Mouse (Mus musculus) c-Kit-negative CD71-positive TER-119-positive erythroid progenitor cells, embryonic 14.5 days (primary cell): ENCODE results near the gene Vstm2a.

Source experiments
- DNase-seq: peaks from one replicate; pipeline ENCODE4 v3.0.0-alpha.2; 2013; ENCODE audit warnings: low read depth, low spot score

Gene Vstm2a

DNA sequence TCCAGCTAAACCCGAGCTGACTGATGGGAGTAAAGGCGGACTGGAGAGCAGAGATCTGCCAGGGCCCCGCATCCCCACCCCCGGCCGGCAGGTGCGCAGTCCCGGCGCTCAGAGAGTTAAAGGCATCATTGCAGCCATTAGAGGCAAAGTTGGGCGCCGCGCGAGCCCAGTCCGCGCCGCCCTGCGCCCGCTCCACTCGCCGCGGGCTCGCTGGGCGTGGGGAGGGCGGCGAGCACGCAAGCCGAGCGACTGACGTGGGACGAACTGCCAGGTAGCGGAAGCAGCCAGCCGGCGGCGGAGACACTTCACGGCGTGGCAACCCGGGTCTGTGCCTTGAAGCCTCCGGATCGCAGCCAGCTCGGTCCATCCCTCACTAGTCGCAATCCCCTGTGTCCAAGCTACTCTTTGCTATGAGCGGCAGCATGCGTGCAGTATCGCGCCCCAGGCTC is at the start of gene Vstm2a:
Gene Vstm2a (plus strand): TSS at position 252 of the 449 bp plus-strand sequence.
- DNase-seq: no peak

DNA sequence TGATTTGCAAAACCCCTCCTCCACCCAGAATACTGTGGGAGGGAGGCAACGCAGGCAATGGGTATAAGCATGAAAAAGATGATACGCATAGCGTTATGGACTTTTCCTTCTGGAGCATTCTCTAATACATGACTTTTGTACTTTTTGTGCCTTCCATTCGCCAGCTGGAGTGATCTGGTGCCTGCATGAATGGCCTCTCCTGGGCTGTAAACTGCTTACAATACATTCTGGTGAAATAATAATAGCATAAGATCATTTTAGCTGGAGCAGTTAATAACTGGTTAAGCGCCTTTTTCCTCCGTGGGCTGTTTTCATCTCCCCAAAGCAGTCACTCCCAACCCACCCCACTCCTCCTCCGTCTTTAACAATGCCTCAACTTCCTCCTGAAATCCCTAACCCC is 513 bp upstream of the Vstm2a start:
- no peak for DNase-seq

DNA sequence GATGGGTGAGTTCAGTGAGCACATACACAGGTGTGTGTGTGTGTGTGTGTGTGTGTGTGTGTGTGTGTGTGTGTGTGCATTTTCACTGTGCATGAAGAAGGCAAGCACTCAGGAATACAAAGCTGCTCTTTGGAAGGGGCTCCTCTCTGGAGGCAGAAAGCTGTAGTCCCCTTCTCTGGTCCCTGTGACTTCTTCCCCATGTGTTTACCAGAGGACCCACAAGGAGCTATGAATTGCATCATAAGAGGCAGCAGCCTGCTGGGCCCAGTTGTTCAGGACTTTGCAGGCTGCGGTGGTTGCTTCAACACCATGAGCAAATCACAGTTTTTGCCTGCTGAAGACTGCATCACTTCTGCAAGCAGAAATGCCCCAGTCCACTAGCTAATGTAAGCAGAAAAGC is 776 bp downstream of the Vstm2a start:
- DNase-seq: no peak

DNA sequence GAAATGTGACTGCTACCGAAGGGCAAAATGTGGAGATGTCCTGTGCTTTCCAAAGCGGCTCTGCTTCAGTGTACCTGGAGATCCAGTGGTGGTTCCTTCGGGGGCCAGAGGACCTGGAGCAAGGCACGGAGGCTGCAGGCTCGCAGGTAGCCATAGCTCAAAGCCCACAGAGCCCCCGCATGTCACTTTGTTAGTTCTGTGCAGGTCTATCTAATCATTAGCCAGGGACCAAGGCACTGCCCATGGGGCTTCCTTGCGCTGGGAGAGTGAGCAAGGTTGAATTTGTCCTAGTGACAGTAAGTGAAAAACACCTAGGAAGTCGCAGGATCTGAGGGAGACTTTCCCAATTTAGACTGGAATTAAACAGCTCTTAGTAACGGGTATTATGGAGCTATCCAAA is 2.4 kb downstream of the Vstm2a start:
- DNase-seq: no peak

DNA sequence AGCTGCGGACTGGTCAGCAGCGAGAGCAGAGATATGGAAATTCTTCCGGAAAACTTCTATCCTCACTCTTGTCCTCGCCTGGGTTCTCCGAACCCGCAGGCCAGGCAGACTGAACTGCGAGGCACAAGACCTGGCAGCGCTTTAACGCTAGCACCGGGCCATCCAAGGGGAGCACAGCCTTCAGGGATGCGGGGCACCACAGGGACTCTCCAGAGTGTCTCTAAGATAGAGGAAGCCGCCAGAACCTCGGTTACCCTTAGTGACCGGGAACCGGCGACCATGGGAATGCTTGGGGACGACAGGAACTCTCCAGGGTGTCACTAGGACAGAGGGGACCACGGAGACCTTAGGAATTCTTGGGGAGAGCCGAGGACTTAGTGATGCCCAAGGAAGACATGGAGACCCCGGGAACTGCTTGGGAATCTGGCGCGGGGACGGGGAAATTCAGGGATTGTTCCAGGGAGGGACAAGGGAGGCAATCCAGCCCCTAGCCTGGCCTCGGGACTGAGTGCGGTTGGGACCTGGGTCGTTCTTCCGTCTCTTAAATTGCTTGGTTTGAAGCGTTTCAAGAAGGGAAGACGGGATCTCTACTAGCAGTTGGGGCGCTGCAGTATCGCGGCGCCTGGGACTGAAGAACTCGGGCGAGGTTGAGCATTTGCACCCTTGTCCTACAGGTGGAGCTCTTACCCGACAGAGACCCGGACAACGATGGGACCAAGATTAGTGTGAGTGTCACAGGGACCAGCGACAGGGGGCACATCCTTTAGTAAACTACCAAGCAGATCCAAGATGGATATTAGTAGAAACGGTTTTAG is 3.4 kb downstream of the Vstm2a start:
- no peak for DNase-seq

DNA sequence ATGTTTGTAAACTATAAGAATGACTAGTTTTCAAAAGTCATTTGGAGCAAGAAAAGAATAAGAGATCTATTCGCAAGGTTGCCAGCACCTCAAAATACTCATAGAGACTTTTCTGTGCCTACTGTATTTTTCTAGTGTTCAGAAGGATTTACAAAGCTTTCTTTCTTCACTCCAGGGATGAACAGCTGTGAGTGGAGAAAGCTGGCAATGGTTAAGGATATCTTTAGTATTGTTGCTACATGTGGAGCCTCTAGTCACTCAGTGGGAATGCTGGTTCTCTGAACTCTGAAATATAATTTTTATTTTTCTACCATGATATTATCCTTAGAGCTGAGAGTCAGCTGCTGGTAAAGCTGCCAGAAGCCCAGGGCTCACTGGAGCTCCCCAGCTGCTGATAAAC is 10.9 kb downstream of the Vstm2a start:
- DNase-seq: no peak

DNA sequence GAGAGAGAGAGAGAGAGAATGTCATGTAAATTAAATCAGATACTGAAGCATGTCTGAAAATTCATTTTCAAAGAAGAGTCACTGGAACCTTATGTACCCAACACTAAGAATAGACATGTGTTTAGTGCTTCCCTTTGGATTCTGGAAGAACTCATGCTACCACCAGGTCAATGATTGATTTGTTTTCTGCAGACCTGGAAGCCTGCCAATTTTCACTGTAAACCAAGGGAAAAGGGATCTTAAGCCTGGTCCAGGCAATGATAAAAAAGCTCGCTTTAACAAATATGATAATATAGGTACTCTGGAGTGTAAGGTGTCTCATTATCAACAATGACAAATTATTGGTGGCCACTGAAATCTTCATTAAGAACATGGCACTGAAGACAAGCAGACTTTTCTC is 32.9 kb downstream of the Vstm2a start:
- no peak for DNase-seq

DNA sequence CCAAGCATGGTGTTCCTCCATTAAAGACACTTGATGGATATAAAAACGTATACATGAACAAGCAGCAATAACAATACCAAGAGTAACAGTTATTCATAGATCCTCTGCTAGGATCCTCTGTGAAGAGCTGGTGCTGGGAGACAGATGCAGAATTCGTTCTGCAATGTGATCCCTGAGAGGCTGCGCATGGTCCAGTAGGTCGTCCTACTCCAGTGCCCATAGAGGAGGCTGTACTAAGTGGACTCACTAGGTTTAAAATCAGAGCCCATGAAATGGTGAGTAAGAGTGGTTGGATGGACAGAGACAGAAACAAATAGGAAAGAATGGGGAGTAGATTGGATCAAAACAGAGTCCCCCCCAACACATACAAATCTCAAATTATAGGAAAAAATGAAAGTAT is 35.4 kb downstream of the Vstm2a start:
- DNase-seq: no peak

DNA sequence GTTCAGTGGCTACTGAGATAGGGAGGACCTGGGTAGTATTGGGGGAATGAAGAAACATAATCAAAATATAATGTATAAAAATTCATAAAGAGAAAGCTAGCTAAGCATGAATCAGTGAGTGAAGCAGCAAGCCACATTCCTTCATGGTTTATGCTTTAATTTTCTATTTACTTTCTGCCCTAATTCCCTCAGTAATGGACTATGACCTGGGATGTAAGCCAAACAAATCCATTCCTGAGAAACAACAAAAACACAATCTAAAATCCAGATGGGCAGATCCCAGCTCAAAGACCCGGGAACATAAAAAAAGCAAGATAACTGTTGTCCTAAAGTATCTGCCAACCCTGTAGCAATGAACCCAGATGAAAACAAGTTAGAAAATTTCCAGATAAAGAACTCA is 39.0 kb downstream of the Vstm2a start:
- no peak for DNase-seq

DNA sequence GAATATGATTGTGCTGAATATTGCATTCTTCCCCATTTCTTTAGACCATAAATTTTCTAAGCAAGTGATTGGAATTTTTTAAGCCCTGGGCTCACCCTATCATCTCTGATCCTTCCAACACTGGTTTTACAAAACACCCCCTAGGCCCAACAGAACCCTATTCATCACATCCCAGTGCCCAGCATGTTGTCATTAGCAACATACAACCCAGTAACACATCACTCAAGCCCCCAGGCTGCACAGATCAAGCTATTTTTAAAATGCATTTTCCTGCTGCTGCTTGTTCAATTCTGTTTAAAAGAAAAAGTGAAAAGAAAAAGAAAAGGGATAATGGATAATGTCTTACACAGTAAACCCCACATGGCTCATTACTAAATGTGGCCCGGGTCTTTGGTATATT is 42.0 kb downstream of the Vstm2a start:
- DNase-seq: no peak

DNA sequence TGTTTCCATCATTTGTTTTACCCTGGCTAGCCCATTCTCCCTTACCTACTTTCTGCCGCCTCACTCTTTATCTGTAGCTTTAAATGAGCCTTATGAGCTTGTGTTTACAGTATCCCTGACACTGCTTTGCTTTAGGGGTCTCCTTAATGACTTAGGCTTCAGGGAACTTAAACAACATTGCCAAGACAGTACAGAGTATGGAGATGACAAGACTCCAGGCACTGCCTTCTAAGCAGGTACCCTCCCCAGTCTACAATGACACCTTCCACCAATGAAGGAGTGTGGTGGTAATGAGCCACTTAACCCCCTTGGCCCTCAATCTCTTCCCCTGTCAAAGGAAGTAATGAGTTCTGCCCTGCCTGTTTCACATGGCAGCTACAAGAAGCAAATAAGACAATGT is 42.4 kb downstream of the Vstm2a start:
- no peak for DNase-seq

DNA sequence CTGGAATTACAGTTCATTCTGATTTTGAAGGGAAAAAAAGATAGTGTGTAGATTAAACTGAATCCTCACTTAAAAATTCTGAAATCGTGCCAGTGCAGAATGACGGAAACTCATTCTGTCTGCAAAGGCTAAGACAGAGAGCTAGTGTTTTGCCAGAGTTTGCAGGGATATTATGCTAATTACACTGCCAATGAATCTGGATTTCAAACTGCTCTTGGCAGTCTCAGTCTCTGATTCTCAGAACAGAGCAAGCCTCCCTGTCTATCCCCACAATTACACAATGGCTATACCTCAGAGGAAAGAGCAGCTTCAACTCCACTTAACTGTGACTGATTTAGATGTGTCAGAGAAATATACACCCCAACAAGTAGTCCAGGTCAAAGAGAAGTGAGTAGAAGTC is 43.2 kb downstream of the Vstm2a start:
- no peak for DNase-seq

DNA sequence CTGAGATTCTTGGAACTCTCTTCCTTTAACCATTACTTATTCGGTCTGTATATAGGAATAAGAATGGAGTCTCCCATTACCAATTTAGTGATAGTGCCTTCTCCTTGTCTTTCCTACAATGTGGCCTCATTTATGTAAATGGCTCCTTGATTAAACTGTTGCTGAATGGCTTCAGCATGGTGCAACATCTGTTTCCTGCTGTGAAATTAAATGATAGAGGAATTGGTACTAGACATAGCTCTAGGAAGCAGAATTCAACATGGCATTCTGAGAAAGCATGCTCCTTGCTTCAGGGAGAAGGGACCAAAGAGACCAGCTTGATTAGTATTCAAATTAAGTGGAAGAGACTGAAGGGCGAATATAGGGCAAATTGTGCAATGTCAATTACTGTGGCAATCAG is 57.6 kb downstream of the Vstm2a start:
- no peak for DNase-seq

DNA sequence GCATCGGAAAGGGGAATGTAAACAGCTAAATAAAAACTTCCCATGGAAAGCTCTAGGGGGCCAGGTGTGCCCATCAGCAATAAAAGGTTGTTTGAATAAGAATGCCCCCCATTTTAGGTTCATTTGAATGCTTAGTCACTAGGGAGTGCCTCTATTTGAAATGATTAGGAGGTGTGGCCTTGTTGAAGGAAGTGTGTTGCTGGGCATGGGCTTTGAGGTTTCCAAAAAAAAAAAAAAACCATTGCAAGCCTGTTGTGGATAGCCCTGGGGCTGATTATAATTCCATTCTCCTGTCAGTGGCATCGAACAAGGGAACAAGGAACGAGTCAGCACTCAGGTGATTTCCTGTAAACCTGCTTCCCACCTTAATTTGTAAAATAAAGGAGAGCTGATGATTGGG is 87.7 kb downstream of the Vstm2a start:
- no peak for DNase-seq

DNA sequence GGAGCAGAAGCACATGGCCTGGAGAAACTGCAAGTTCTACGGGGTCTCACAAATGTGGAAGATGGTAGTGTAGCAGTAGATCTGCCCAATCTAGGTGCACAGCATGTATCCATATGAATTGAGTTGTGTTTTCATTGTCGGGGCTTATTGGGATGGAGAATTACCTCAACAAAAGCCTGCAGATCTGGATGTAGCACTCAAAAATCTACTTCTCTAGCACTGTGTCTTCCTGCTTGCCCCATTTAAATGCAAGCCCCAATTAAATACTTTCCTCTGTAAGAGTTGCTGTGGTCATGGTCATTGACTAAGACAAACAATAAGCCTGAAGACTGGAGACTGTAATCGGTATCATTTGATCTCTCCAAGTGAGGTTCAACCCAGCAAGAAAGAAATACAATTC is 88.2 kb downstream of the Vstm2a start:
- no peak for DNase-seq

DNA sequence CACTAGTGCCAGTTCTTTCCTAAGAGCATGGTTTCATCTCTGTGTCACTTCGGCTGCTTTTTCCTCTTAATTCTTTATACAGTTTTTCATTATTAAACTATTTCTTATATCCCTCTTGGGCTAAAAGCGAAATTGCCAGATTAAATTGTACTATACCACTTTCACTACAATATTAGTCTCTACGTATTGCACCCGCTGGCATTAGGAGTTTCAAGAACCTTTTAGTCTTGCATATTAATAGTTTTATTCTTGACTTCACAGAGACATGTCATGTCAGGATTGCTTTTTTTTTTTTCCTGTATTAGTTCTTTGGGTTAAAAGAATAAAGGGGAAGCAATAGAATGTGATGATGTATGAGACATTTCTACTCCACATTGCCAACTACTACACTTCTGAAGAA is 94.4 kb downstream of the Vstm2a start:
- no peak for DNase-seq

DNA sequence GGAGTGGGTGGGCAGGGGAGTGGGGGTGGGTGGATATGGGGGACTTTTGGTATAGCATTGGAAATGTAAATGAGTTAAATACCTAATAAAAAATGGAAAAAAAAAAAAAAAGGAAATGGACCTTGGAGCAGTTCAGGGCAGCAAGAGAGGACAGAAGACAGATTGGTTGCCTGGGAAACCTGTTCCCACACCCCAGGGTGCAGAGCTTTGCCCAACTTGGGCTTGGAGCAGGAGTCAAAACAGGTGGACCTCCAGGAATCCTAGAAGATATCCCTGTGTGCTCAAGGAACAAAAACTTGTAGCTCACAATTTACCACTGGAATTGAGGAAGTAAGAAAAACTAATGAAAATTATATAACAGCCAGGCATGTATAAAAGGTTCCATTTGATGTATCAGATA is 96.8 kb downstream of the Vstm2a start:
- no peak for DNase-seq

DNA sequence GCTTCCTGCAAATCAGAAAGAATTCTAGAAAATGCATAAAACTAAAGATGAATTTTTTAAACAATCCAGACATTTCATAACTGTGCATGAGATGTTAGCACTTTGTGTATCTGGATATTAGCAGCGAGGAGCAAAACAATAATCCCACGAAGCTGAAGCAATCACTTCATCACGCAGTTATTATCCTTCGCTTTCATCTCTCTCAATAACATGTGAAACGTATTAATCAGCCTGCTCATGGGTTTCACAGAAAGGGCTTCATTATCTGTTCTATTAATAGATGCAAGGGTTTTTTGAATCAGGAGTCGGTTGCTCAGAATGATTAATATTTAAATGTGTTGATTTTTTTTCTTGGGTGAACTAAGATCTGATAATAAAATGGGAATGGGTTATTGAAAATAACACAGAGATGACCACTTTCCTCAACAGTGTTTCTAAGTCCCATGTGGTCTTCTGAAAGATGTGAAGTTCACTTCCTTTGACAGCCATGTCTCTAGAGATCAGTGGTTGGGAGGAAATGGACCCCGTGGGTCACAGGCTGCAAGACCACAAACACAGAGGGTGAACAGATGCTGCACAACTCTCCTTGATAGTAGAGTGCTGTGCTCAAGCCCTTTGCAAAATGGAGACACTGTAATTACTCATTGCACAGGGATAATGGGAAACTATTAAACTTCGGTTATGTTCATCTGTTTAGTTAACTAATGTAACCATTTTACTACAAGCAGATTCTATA is 109.5 kb downstream of the Vstm2a start:
- no peak for DNase-seq

DNA sequence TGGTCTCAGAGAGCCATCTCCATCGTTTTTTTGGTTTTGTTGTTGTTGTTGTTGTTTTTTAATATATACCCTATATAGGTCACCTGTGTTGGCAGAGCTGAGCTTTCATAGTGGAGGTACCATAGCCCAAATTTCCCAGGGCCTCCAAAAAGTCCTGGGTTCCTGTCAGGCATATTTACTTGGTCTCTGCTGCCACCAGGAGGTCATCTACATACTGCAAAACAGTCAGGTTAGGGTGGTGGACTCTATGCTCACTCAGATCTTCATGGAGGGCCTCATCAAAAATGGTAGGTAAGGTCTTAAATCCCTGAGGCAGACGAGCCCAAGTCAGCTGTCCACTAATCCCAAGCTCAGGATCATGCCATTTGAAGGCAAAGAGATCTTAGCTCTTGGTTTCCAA is 146.1 kb downstream of the Vstm2a start:
- DNase-seq: no peak

DNA sequence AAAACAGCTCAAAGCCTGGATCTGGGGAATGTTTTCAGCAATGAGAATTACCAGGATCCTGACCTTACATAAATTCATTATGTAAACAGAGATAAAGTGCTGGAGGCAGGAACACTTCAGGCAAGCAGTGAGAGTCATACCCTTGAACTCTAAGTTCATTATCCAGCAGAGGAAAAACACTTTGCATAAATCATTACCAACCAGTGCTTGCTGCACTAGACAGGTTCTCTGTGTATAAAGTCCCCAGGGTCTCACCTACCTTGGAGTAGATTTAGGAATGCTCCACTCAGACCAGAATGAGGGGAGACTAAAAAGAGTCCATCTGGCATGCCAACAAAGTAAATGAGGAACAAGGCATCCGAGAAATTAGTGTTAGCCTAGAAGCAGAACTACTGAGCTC is 154.2 kb downstream of the Vstm2a start:
- no peak for DNase-seq

DNA sequence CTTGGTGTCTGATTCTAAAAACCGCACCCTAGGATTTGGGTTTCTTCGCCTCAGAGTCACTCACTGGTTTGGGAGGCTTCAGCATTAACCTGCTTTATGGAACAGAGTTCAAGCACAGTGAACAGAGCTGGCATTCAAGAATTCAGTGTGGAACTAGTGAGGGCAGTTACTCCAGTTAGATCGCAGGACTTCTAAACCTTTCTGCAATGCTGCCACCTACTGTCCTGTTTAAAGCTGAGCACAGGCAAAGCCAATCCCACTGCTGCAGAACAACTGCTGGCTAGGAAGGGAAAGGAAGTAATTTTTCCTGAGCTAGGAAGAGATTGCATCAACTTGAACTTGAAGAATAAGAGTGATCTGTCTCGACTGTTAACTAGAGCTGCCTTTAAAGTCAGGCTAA is 155.1 kb downstream of the Vstm2a start:
- DNase-seq: no peak

DNA sequence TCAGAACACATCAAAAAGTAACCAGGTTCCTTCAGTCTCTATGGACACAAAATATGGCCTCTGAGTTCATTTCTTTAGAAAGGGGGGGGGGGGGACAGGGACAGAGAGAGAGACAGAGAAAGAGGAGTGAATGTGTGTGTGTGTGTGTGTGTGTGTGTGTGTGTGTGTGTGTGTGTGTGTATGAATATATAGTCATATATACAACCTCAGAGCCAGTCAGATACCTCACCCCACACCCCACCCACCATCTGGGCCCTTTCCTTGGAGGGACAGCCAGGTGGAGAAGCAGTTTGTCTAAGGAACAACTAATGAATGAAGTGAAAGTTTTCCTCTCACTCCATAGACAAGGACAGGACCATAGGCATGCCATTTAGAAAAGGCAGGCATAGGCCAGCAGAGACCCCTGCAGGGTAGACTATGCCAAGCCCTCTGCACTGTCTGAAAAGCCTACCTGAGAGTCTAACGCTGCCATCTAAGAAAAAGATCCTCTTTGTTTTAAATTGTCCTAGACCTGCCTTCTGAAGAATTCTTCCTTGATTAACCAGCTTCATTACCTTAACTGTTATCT is 155.6 kb downstream of the Vstm2a start:
- DNase-seq: no peak
